Mouse (Mus musculus) E14TG2a.4 (cell line): ENCODE measurements around the gene Cxcl13.
A peak's percentile ranks its signal among the peaks of the same experiment; 100 is the strongest.

Experiments
- CTCF ChIP-seq: conservative IDR thresholded peaks from 2 replicates; pipeline ENCODE4 v1.5.1; 2014; ENCODE audit warnings: low read length
- NANOG ChIP-seq: IDR thresholded peaks from 2 replicates; pipeline ENCODE4 v1.6.1; 2014; ENCODE audit warnings: borderline replicate concordance, low read length, mixed read lengths

DNA sequence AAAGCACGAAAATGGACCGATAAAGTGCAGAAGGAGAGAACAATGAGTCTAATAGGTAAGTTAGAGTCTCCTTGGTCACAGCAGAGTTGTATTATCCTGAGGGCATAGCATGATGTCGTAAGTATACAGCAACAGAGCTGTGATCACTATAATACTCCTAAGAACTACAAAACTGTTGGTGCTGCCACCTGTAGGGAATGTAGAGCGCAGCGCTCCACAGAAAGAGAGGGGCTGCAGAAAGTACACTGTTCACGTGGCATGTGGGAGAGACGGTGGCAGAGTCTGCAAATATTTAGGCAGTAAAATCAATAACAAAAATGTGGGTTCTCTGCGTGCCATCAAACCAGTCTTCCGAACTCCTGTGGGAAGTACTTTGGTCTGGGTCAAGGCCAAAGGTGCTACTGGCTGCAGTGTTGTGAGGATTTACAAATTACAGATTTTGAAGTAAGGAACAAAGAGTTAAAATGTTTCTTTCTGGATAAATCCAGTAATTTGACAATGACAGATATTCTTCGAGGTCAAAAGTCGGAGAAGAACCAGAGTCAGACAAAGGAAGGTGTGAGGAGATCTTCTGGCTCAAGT is 18.6 kb upstream of the Cxcl13 start:
- TF ChIP-seq CTCF (peak; percentile 28; the same call in 1 of the 2 replicates), NANOG (no peak)
